Mouse (Mus musculus) heart, embryonic 10.5 days (tissue): ENCODE data around the gene Tnpo1. TPM values are rescaled to one million over a fixed set of nuclear protein-coding genes. Genes with fewer than 3 reads are reported as not detected.
A peak's percentile ranks its signal among the peaks of the same experiment; 100 is the strongest.
"Not testable (repeated sequence)": the region's sequence is repeated elsewhere in the genome, so short reads cannot be mapped to it uniquely, and the experiment has no call there.

Source experiments
- DNase-seq: peaks from one replicate; pipeline ENCODE4 v3.0.0-alpha.2; 2017; ENCODE audit warnings: low spot score
- H3K27ac ChIP-seq: fragments of 300-500 bp; sonication (generic); 2 replicates; pipeline ENCODE4 v1.5.1; 2016; ENCODE audit warnings: mild to moderate bottlenecking
- H3K27me3 ChIP-seq: fragments of 300-500 bp; sonication (generic); 2 replicates; pipeline ENCODE4 v1.6.1; 2016; ENCODE audit warnings: mild to moderate bottlenecking; ENCODE audit not compliant: poor library complexity, insufficient read depth, severe bottlenecking
- H3K36me3 ChIP-seq: fragments of 300-500 bp; sonication (generic); 2 replicates; pipeline ENCODE4 v1.6.1; 2016; ENCODE audit warnings: mild to moderate bottlenecking, moderate library complexity
- H3K4me1 ChIP-seq: fragments of 300-500 bp; sonication (generic); 2 replicates; pipeline ENCODE4 v1.6.1; 2016; ENCODE audit warnings: mild to moderate bottlenecking
- H3K4me3 ChIP-seq: fragments of 300-500 bp; sonication (generic); 2 replicates; pipeline ENCODE4 v1.5.1; 2016; ENCODE audit warnings: mild to moderate bottlenecking, moderate library complexity
- H3K9me3 ChIP-seq: fragments of 300-500 bp; sonication (generic); 2 replicates; pipeline ENCODE4 v1.6.1; 2016; ENCODE audit warnings: mild to moderate bottlenecking, moderate library complexity
- WGBS: fragments of 180-500 bp; shearing (Covaris S2); methylation state at CpG from one replicate; pipeline ENCODE4 v1.1.7; 2016; 5-methylcytosine and 5-hydroxymethylcytosine counted together
- polyA plus RNA-seq: library from polyadenylated mRNA; unstranded; fragments of >200 nt; fragmentation: Nextera tagmentation; extraction: Ambion mirVana; gene quantifications from 2 replicates; pipeline ENCODE4 v1.2.1, GENCODE M21; 2016

Tnpo1 gene
- polyA plus RNA-seq, 1 experiment from 2014 or later, result 67.7 TPM

DNA sequence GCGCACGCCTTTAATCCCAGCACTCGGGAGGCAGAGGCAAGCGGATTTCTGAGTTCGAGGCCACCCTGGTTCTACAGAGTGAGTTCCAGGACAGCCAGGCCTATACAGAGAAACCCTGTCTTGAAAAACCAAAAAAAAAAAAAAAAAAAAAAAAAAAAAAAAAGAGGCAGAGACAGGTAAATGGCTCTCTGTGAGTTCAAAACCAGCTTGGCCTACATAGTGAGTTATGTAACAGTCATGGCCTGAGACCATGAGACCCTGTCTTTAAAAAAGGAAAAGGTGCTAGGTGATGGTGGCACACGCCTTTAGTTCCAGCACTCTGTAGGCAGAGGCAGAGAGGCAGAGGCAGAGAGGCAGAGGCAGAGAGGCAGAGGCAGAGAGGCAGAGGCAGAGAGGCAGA is 97.2 kb downstream of the Tnpo1 start:
- not testable (repeated sequence) for H3K27me3 ChIP-seq, H3K4me1 ChIP-seq, DNase-seq, H3K9me3 ChIP-seq, H3K36me3 ChIP-seq, H3K4me3 ChIP-seq, H3K27ac ChIP-seq
- WGBS, result 92% methylated on average over 6 of the region's 6 CpGs

DNA sequence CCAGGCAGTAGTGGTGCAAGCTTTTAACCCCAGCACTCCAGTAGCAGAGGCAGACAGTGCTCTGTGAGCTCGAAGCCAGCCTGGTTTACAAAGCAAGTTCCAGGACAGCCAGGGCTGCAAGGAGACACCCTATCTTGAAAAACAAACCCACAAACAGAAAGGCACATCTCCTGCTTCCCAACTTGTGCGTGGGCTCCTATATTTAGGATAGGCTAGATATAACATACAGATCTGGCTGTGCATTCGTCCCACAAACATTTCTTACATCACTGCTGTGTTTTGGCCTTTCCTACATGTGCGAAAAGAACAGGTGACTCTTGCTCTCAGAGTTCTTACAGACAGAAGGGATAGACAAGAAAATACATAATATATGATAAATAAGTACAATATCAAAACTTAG is 100.6 kb downstream of the Tnpo1 start:
- Histone ChIP-seq H3K9me3 (no peaks in the 10 kb centered on the region), H3K4me3 (no peak overlapping the region), H3K4me1 (no peaks in the 10 kb centered on the region), H3K36me3 (no peaks in the 10 kb centered on the region), H3K27me3 (no peaks in the 10 kb centered on the region), H3K27ac (no peak overlapping the region)
- 78% methylated on average over 4 of the region's 4 CpGs for WGBS
- no peak for DNase-seq

DNA sequence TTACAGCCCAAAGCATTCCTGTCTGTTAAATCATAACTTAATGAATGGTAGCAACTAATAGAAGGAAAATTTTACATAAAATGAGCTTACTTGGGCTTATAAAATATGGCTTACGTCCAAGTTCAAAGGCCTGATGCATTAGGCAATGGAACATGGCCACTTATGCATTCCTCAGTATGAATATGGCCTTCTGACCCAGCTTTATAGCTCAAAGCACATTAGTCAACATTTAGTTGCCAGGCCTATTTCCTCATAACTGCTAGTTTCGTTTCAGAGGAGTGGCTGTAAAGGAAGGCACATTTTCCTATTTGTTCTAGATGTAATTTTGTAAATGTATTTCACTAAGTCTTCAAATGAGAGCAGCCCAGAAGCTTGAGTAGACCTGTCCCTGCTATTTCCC is 107.1 kb downstream of the Tnpo1 start:
- 75% methylated on average over 2 of the region's 2 CpGs for WGBS
- Histone ChIP-seq H3K36me3 (no peaks in the 10 kb centered on the region), H3K4me1 (peaks cover 5% of the 10 kb centered on the region; the same call in 1 of the 2 replicates), H3K4me3 (no peak overlapping the region), H3K27ac (no peak overlapping the region), H3K9me3 (no peaks in the 10 kb centered on the region), H3K27me3 (no peaks in the 10 kb centered on the region)
- DNase-seq, result no peak

DNA sequence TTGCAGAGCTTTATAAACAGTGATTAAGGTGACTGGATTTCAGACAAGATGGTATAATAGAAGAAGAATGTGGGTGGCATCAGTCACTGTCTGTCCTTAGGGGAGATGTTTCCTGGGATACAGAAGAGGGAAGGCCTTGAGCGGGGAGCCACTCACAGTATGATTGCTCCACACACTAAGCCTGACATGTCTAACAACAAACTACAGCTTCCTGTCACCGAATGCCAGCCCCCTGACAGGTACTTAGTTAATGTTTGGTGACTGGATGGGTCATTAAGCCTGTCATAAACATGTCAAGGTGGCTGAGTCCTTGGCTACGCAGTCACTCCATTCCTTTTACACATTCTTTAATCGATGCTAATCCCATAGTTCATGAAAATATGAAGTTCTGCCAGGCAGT is 108.0 kb downstream of the Tnpo1 start:
- Histone ChIP-seq H3K9me3 (no peaks in the 10 kb centered on the region), H3K27ac (no peak overlapping the region), H3K4me1 (peaks cover 8% of the 10 kb centered on the region; the same call in 1 of the 2 replicates), H3K4me3 (no peak overlapping the region), H3K27me3 (no peaks in the 10 kb centered on the region), H3K36me3 (no peaks in the 10 kb centered on the region)
- no peak for DNase-seq
- 73% methylated on average over 4 of the region's 4 CpGs for WGBS

DNA sequence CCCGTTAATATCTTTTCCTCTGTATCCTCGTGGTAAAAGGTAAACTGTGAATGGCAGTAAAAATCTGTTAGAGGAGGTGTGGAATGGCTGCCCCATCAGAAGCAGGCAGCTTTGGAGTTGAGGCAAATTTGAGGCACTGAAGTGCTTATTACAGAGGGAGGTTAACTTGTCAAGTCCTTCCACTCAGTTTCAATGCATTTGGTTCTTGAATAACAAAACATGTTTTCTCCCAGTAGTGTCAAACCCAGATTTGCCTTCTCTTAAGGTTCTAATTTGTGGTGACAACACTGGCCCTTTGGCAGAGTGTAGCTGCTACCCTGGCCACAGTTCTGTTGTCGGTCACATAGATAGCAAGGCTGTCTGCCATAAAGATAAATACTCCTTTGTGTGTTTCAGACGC is 108.4 kb downstream of the Tnpo1 start:
- 71% methylated on average over 4 of the region's 4 CpGs for WGBS
- Histone ChIP-seq H3K4me1 (peaks cover 8% of the 10 kb centered on the region; the same call in 1 of the 2 replicates), H3K27ac (no peak overlapping the region), H3K4me3 (no peak overlapping the region), H3K9me3 (no peaks in the 10 kb centered on the region), H3K27me3 (no peaks in the 10 kb centered on the region), H3K36me3 (no peaks in the 10 kb centered on the region)
- DNase-seq, result no peak

DNA sequence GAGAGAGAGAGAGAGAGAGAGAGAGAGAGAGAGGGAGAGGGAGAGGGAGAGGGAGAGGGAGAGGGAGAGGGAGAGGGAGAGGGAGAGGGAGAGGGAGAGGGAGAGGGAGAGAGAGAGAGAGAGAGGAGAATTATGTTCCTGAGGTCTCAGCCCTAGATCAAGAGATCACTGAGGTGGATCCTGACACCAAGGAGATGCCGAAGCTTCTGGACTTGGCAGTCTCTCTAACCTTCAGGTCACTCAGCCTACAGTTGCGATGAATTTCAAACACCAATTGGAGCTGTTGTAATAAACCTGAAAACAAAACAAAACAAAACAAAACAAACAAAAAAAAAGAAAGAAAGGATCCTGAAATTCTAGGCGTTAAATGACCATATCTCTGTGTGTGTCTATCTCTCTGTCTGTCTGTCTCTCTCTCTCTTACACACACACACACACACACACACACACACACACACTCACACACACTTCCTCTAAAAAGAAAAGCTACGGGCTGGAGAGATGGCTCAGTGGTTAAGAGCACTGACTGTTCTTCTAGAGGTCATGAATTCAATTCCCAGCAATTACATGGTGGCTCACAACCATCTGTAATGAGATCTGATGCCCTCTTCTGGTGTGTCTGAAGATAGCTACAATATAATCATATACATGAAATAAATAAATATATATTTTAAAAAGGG is 109.1 kb downstream of the Tnpo1 start:
- H3K27ac ChIP-seq, H3K36me3 ChIP-seq, DNase-seq, H3K4me3 ChIP-seq, H3K27me3 ChIP-seq, H3K9me3 ChIP-seq: not testable (repeated sequence)
- H3K4me1 ChIP-seq, result peaks cover 13% of the 10 kb centered on the region; the same call in 1 of the 2 replicates
- 72% methylated on average over 4 of the region's 4 CpGs for WGBS

DNA sequence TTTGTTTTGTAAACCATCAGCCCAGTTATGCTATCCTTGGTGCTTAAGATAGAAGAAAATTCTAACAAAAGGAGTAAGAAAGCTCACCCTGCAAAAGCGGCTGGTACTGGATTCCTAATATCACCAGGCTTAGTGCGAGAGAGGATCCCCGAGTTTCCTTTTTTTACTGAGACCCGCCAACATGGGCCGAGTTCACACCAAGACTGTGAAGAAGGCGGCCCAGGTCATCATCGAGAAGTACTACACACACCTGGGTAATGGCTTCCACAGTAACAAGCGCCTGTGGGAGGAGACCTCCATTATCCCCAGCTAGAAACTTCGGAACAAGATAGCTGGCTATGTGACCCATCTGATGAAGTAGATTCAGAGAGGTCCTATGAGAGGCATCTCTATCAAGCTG is 109.6 kb downstream of the Tnpo1 start:
- H3K9me3 ChIP-seq, result no peaks in the 10 kb centered on the region
- no peak for DNase-seq
- H3K4me3 ChIP-seq, result no peak overlapping the region
- peaks cover 13% of the 10 kb centered on the region; the same call in 1 of the 2 replicates for H3K4me1 ChIP-seq
- H3K27me3 ChIP-seq, result no peaks in the 10 kb centered on the region
- H3K36me3 ChIP-seq, result no peaks in the 10 kb centered on the region
- WGBS, result 77% methylated on average over 9 of the region's 9 CpGs
- H3K27ac ChIP-seq, result no peak overlapping the region

DNA sequence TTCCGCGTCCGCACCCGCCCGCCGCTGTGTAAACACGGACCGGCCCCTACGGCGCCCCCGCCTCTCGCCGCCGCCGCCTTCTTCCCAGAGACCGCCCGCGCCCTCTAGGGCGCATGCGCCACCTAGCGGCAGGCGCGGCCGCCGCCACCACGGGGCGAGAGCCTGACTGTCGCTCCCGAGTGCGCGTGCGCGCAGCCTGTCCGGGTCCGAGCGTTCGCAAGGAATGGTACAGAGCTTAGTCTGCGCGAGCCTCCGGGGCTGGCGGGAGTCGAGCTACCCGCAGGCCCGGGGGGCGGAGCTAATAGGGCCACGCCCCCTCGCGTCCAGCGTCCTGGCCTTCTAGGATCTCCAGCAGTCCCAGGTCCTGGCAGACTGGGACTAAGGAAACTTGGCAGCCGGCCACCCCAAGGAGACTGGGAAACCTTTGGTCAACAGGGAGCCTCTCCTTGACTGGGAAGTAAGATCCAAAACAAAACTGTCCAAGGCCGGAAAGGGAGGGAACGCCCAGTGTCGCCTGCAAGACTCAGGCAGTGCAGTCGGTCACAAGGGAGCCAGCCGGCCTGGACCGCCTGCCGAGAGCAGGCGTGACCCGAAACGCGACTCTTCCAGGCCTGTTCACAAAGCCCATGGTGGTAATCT is 110.9 kb downstream of the Tnpo1 start, which contains the start of gene Fcho2:
Gene Fcho2 (minus strand): TSS at position 303 of the 639 bp plus-strand sequence.
- Histone ChIP-seq H3K4me1 (peaks cover 13% of the 10 kb centered on the region; the same call in 1 of the 2 replicates), H3K27me3 (no peaks in the 10 kb centered on the region), H3K4me3 (peak within 1 kb of the TSS; percentile 92), H3K27ac (peak within 1 kb of the TSS; percentile 100), H3K36me3 (no peaks in the 10 kb centered on the region), H3K9me3 (no peaks in the 10 kb centered on the region)
- WGBS, result under 1% methylated on average over 61 of the region's 61 CpGs
- peak; percentile 99 for DNase-seq

DNA sequence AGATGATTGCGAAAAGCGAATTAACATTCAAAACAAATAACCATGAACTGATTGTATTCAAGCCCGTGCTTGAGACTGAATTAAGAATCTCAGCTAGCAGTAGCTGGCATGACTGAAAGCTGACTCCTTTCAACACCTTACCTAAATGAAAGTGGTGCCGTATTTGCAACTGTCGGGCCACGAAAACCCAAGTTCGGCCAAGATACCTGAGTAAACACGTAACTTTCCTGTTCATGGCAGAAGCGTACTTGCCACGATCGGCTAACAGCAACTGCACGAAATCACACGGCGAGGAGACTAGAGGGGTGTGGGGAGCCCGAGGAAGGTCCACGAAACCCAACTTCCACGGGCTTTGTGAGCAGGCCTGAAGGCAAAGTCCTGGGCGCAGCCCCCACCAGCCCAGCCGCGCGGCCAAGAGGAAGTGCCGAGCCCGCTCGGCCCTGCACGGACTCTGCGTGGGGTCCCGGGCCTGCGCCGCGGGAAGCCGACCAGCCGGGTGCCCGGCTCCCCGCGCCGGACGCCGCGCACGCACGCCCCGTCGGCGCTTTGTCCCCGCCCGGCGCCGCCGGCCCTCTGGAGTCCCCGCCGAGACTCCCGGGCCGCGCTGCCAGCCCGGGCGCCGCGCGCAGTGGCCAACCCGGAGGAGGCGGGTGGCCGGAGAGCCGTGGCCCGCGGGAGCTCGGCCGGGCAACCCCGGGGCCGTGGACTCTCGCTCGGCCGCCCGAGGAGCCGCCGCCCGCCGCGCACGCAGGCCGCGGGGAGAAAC is 111.7 kb downstream of the Tnpo1 start:
- H3K4me1 ChIP-seq, result peaks cover 13% of the 10 kb centered on the region; the same call in 1 of the 2 replicates
- peak; percentile 85 for DNase-seq
- no peaks in the 10 kb centered on the region for H3K27me3 ChIP-seq
- H3K9me3 ChIP-seq, result no peaks in the 10 kb centered on the region
- no peaks in the 10 kb centered on the region for H3K36me3 ChIP-seq
- H3K27ac ChIP-seq, result peak overlapping the region; percentile 100
- H3K4me3 ChIP-seq, result peak overlapping the region; percentile 92
- 2% methylated on average over 73 of the region's 81 CpGs for WGBS

DNA sequence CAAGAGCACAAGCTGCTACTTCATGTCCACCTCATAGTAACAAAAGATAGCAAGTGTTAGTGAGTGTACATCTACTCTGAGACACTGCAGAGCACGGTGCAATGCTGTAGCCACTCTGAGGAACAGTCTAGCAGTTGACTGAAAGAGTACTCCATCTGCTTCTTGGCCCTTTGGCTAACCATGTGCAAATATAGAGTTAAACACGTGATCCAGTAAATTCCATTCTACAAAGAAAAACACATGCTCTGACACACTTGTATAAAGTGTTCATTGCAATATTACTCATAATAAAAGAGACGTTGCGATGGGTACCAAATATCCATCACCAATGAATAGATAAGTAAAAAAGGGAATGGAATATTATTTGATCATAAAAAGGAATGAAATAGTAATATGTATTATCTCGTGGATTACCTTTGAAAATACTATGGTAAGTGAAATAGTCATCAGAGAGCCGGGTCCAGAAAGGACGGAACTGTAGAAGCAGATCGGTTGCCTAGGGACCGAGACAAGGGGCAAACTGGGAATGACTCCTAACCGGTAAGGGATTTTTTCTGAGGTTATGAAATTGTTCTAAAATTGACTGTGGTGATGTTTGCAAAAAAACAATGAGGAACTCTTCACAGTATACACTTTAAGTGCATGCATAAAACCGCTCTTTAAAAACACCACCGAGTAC is 112.4 kb downstream of the Tnpo1 start:
- Histone ChIP-seq H3K27me3 (no peaks in the 10 kb centered on the region), H3K36me3 (no peaks in the 10 kb centered on the region), H3K27ac (peak overlapping the region; percentile 100), H3K9me3 (no peaks in the 10 kb centered on the region), H3K4me1 (peaks cover 13% of the 10 kb centered on the region; the same call in 1 of the 2 replicates), H3K4me3 (peak overlapping the region; percentile 92)
- DNase-seq, result no peak
- 31% methylated on average over 12 of the region's 12 CpGs for whole genome bisulfite sequencing

DNA sequence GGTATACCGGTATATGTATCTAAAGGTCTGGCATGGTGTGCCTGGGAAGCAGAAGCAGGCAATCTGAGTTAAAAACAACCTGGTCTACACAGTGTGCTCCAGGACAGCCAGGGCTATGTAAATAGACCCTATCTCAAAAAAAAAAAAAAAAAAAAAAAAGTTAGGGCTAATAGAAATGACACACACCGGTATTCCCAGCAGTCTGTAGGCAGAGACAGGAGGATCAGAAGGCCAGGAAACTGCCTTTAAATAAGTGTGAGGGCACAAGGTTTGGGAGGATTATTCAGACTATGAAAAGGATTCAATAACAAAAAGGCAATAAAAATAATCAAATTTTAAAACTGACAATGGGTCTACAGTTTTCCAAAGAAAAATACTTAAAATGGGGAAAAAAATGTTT is 113.0 kb downstream of the Tnpo1 start:
- H3K9me3 ChIP-seq, result no peaks in the 10 kb centered on the region
- H3K4me1 ChIP-seq, result peaks cover 13% of the 10 kb centered on the region; the same call in 1 of the 2 replicates
- DNase-seq, result no peak
- H3K36me3 ChIP-seq, result no peaks in the 10 kb centered on the region
- 66% methylated on average over 2 of the region's 2 CpGs for WGBS
- H3K4me3 ChIP-seq, result no peak overlapping the region
- no peaks in the 10 kb centered on the region for H3K27me3 ChIP-seq
- H3K27ac ChIP-seq, result no peak overlapping the region

DNA sequence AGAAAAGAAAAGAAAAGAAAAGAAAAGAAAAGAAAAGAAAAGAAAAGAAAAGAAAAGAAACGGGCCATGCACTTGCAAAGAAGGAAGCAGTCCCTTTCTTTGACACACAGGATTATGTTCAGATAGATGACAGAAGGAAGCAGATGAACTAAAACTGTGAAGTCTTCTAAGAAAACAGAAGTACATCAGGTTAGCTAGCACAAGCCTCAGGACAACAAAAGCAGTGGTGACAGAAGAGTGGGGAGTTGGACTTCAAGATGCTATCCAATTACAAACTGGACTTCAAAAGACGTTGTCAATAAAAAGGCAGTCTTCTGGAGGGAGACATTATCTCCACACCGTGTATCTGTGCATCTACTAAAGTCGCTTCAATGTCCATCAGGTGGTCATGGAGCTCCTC is 113.9 kb downstream of the Tnpo1 start:
- no peak overlapping the region for H3K4me3 ChIP-seq
- H3K36me3 ChIP-seq, result no peaks in the 10 kb centered on the region
- DNase-seq, result no peak
- H3K4me1 ChIP-seq, result peaks cover 13% of the 10 kb centered on the region; the same call in 1 of the 2 replicates
- WGBS, result 63% methylated on average over 4 of the region's 4 CpGs
- H3K27ac ChIP-seq, result no peak overlapping the region
- no peaks in the 10 kb centered on the region for H3K27me3 ChIP-seq
- no peaks in the 10 kb centered on the region for H3K9me3 ChIP-seq
